Mouse (Mus musculus): ENCODE measurements around the gene Akap8l. TPM values are rescaled to one million over a fixed set of nuclear protein-coding genes. Genes with fewer than 3 reads are reported as not detected.

The Akap8l gene
- polyA plus RNA-seq, 1 experiment from 2014 or later = 101 TPM

GRCm38 (mm10) chr17:32284262-32285137, 65.9 kb downstream of the Akap8l start, which contains the start of gene Brd4:
Gene Brd4, minus strand, starts transcription at chr17:32284722.
- no peaks in the 10 kb centered on the region for H3K9me3 ChIP-seq (ENCODE audit: control insufficient read depth, low read length)
- peak within 1 kb of the TSS; percentile 77 for H3K4me2 ChIP-seq (ENCODE audit: low read depth, low read length)
- no peaks in the 10 kb centered on the region for H3K36me3 ChIP-seq (ENCODE audit: control insufficient read depth, insufficient read depth, low read length)
- H3K27ac ChIP-seq (ENCODE audit: low read length) = peak within 1 kb of the TSS; percentile 99
- peak; percentile 95 for ATAC-seq (ENCODE audit: low read depth)
- no peaks in the 10 kb centered on the region for H3K27me3 ChIP-seq (ENCODE audit: control insufficient read depth, insufficient read depth, low read depth, low read length)
- peaks cover 16% of the 10 kb centered on the region; the same call in 1 of the 2 replicates for H3K4me1 ChIP-seq (replicated peaks; ENCODE audit: control insufficient read depth, insufficient read depth, low read length)
- peak within 1 kb of the TSS; percentile 97 for H3K4me3 ChIP-seq (ENCODE audit: low read length)
- peak within 1 kb of the TSS; percentile 99 for H3K9ac ChIP-seq (ENCODE audit: low read length)
- WGBS = under 1% methylated on average over 54 of the region's 100 CpGs

DNA sequence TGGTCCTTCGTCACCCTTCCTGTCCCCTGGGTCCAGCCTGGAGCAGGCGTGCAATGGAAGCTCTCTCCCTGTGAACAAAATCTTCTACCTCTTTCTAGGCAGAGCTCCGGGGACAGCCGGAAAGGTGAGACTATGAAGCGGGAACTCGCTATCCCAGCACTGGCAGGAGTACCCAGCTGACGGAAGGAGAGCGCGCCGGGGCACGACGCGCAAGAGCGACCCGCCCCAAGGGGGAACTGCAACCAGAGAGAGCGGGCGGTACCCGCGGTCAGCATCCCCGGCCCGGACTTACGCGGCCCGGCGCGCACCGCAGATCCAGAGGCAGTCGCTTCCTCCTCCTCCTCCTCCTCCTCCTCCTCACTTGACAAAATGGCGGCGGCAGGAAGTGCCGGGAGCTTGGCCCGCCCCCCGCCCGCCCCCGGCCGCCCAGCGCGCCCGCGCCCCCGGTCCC, 66.6 kb downstream of the Akap8l start:
- peak overlapping the region; percentile 97 for H3K4me3 ChIP-seq (ENCODE audit: low read length)
- peak overlapping the region; percentile 99 for H3K27ac ChIP-seq (ENCODE audit: low read length)
- peaks cover 16% of the 10 kb centered on the region; the same call in 1 of the 2 replicates for H3K4me1 ChIP-seq (replicated peaks; ENCODE audit: control insufficient read depth, insufficient read depth, low read length)
- WGBS = 0% methylated on average over 27 of the region's 41 CpGs
- no peaks in the 10 kb centered on the region for H3K36me3 ChIP-seq (ENCODE audit: control insufficient read depth, insufficient read depth, low read length)
- peak; percentile 80 for ATAC-seq (ENCODE audit: low read depth)
- no peaks in the 10 kb centered on the region for H3K9me3 ChIP-seq (ENCODE audit: control insufficient read depth, low read length)
- H3K27me3 ChIP-seq (ENCODE audit: control insufficient read depth, insufficient read depth, low read depth, low read length) = no peaks in the 10 kb centered on the region
- H3K9ac ChIP-seq (ENCODE audit: low read length) = peak overlapping the region; percentile 99
- H3K4me2 ChIP-seq (ENCODE audit: low read depth, low read length) = peak overlapping the region; percentile 76

GRCm38 (mm10) chr17:32283341-32283740, 67.1 kb downstream of the Akap8l start:
- Histone ChIP-seq H3K27me3 (ENCODE audit: control insufficient read depth, insufficient read depth, low read depth, low read length) (no peaks in the 10 kb centered on the region), H3K36me3 (ENCODE audit: control insufficient read depth, insufficient read depth, low read length) (no peaks in the 10 kb centered on the region), H3K4me2 (ENCODE audit: low read depth, low read length) (peak overlapping the region; percentile 76), H3K4me1 (replicated peaks; ENCODE audit: control insufficient read depth, insufficient read depth, low read length) (peaks cover 16% of the 10 kb centered on the region; the same call in 1 of the 2 replicates), H3K27ac (ENCODE audit: low read length) (peak overlapping the region; percentile 99), H3K4me3 (ENCODE audit: low read length) (peak overlapping the region; percentile 97), H3K9me3 (ENCODE audit: control insufficient read depth, low read length) (no peaks in the 10 kb centered on the region), H3K9ac (ENCODE audit: low read length) (peak overlapping the region; percentile 99)
- 6% methylated on average over 7 of the region's 7 CpGs for WGBS
- ATAC-seq (ENCODE audit: low read depth) = no peak

DNA sequence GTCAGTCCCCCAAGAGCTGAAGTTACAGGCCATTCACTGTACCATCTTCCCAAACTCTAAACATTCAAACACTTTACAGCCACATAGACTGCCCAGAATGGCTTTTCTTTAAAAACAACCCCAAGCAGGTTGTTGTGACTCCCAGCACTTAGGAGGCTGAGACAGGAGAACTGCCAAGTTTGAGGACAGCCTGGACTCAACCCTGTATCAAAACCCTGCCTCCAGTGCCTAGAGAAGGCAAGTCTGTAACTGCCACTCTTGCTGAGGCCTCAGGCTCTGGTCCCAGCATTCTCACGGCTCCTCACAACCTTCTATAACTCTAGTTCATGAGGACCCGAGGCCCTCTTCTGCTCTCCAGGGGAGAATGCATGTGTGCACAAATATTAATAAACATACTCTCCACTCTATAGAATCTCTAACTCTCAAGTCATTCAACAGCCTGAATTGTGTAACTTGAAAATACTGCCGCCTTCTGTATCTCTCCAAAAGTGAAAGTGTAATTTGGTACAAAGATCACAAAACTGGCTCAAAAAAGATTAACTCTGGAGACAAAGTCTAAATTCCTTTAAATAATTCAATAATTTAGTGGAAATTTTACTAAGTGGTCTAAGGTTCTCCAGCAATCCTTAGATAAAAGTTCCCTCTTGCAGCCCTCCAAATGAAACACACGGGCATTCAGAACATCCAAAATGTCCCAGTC, 68.6 kb downstream of the Akap8l start:
- 52% methylated on average over 4 of the region's 4 CpGs for WGBS
- H3K4me2 ChIP-seq (ENCODE audit: low read depth, low read length) = no peak overlapping the region
- no peaks in the 10 kb centered on the region for H3K27me3 ChIP-seq (ENCODE audit: control insufficient read depth, insufficient read depth, low read depth, low read length)
- no peak overlapping the region for H3K27ac ChIP-seq (ENCODE audit: low read length)
- H3K36me3 ChIP-seq (ENCODE audit: control insufficient read depth, insufficient read depth, low read length) = no peaks in the 10 kb centered on the region
- ATAC-seq (ENCODE audit: low read depth) = no peak
- H3K9ac ChIP-seq (ENCODE audit: low read length) = no peak overlapping the region
- H3K4me3 ChIP-seq (ENCODE audit: low read length) = no peak overlapping the region
- H3K9me3 ChIP-seq (ENCODE audit: control insufficient read depth, low read length) = no peaks in the 10 kb centered on the region
- H3K4me1 ChIP-seq (replicated peaks; ENCODE audit: control insufficient read depth, insufficient read depth, low read length) = peaks cover 16% of the 10 kb centered on the region

DNA sequence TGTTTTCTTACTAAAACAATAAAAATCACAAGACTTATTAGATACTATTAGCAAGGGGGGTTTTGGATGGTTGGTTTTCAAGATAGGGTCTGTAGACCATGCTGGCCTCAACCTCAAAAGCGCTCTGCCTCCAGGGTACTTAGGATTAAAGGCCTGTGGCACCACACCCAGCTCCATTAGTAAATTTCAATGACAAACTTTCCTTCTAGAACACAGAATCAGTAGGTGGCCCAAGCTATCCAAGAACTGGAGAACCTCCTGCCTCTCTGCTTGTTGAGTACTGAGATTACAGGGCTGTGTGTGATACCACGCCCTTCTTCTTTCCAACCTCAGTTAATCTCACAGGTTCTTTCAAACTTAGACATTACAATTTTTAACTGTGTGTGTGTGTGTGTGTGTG, 69.3 kb downstream of the Akap8l start:
- Histone ChIP-seq H3K4me3 (ENCODE audit: low read length) (no peak overlapping the region), H3K9me3 (ENCODE audit: control insufficient read depth, low read length) (no peaks in the 10 kb centered on the region), H3K4me2 (ENCODE audit: low read depth, low read length) (no peak overlapping the region), H3K36me3 (ENCODE audit: control insufficient read depth, insufficient read depth, low read length) (no peaks in the 10 kb centered on the region), H3K27me3 (ENCODE audit: control insufficient read depth, insufficient read depth, low read depth, low read length) (no peaks in the 10 kb centered on the region), H3K4me1 (replicated peaks; ENCODE audit: control insufficient read depth, insufficient read depth, low read length) (peaks cover 16% of the 10 kb centered on the region), H3K9ac (ENCODE audit: low read length) (no peak overlapping the region), H3K27ac (ENCODE audit: low read length) (no peak overlapping the region)
- no peak for ATAC-seq (ENCODE audit: low read depth)
- WGBS = 87% methylated on average over 2 of the region's 2 CpGs

GRCm38 (mm10) chr17:32280575-32280974, 69.8 kb downstream of the Akap8l start:
- Histone ChIP-seq H3K4me2 (ENCODE audit: low read depth, low read length) (no peak overlapping the region), H3K9ac (ENCODE audit: low read length) (no peak overlapping the region), H3K36me3 (ENCODE audit: control insufficient read depth, insufficient read depth, low read length) (no peaks in the 10 kb centered on the region), H3K27me3 (ENCODE audit: control insufficient read depth, insufficient read depth, low read depth, low read length) (no peaks in the 10 kb centered on the region), H3K4me1 (replicated peaks; ENCODE audit: control insufficient read depth, insufficient read depth, low read length) (peaks cover 18% of the 10 kb centered on the region), H3K27ac (ENCODE audit: low read length) (no peak overlapping the region), H3K4me3 (ENCODE audit: low read length) (no peak overlapping the region), H3K9me3 (ENCODE audit: control insufficient read depth, low read length) (no peaks in the 10 kb centered on the region)
- ATAC-seq (ENCODE audit: low read depth) = no peak
- WGBS = 80% methylated on average over 3 of the region's 3 CpGs

DNA sequence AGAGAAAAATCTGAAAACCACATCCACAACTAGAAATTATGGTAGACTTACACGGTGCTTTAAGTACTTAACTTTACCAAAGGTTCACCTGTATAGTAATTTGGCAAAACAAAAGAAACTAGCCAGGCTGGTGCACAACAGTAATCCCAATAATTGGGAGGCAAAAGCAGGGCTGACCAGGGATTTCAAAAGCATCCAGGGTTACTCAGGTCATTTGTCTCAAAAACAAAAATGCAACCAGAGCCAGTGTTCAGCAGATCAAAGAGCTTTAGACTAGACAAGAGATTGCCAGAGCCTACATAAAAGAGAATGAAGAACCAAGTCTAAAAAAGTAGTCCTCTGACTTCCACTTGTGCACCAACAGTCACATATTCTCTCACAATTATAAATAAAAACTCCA, 73.2 kb downstream of the Akap8l start:
- Histone ChIP-seq H3K27me3 (ENCODE audit: control insufficient read depth, insufficient read depth, low read depth, low read length) (no peaks in the 10 kb centered on the region), H3K4me1 (replicated peaks; ENCODE audit: control insufficient read depth, insufficient read depth, low read length) (peaks cover 7% of the 10 kb centered on the region; the same call in 1 of the 2 replicates), H3K27ac (ENCODE audit: low read length) (no peak overlapping the region), H3K36me3 (ENCODE audit: control insufficient read depth, insufficient read depth, low read length) (no peaks in the 10 kb centered on the region), H3K9ac (ENCODE audit: low read length) (no peak overlapping the region), H3K4me3 (ENCODE audit: low read length) (no peak overlapping the region), H3K4me2 (ENCODE audit: low read depth, low read length) (no peak overlapping the region), H3K9me3 (ENCODE audit: control insufficient read depth, low read length) (no peaks in the 10 kb centered on the region)
- WGBS = 94% methylated on average over 1 of the region's 1 CpGs
- ATAC-seq (ENCODE audit: low read depth) = no peak

- H3K27ac ChIP-seq (ENCODE audit: low read length) = no peak overlapping the region
- no peaks in the 10 kb centered on the region for H3K27me3 ChIP-seq (ENCODE audit: control insufficient read depth, insufficient read depth, low read depth, low read length)
- no peak overlapping the region for H3K4me3 ChIP-seq (ENCODE audit: low read length)
- no peaks in the 10 kb centered on the region for H3K36me3 ChIP-seq (ENCODE audit: control insufficient read depth, insufficient read depth, low read length)
- no peak for ATAC-seq (ENCODE audit: low read depth)
- H3K9me3 ChIP-seq (ENCODE audit: control insufficient read depth, low read length) = no peaks in the 10 kb centered on the region
- H3K4me2 ChIP-seq (ENCODE audit: low read depth, low read length) = no peak overlapping the region
- H3K9ac ChIP-seq (ENCODE audit: low read length) = no peak overlapping the region
- H3K4me1 ChIP-seq (replicated peaks; ENCODE audit: control insufficient read depth, insufficient read depth, low read length) = peaks cover 3% of the 10 kb centered on the region; the same call in 1 of the 2 replicates
- 71% methylated on average over 3 of the region's 3 CpGs for WGBS
Measured at GRCm38 (mm10) chr17:32275568-32275967, 74.8 kb downstream of the Akap8l start.

All from lung, embryonic 16.5 days (tissue).